Mouse (Mus musculus) intestine, postnatal 0 days (tissue): ENCODE data around the gene Adcy6. TPM values are rescaled to one million over a fixed set of nuclear protein-coding genes. Genes with fewer than 3 reads are reported as not detected.

Source experiments
- ATAC-seq: fragments of 200-750 bp; cut with Nextera tagmentation; 2 replicates; pipeline ENCODE4 v1.8.0; 2017; ENCODE audit warnings: mild to moderate bottlenecking, moderate TSS enrichment, moderate library complexity
- H3K27ac ChIP-seq: fragments of 300-500 bp; sonication (generic); 2 replicates; pipeline ENCODE4 v1.5.1; 2014; ENCODE audit warnings: mild to moderate bottlenecking, low read depth, low read length, moderate library complexity
- H3K27me3 ChIP-seq: fragments of 300-500 bp; sonication (generic); replicated peaks from 2 replicates; pipeline ENCODE4 v1.6.1; 2014; ENCODE audit warnings: low read length, mixed read lengths; ENCODE audit not compliant: control insufficient read depth, insufficient read depth
- H3K36me3 ChIP-seq: fragments of 300-500 bp; sonication (generic); 2 replicates; pipeline ENCODE4 v1.6.1; 2014; ENCODE audit warnings: mild to moderate bottlenecking, moderate library complexity; ENCODE audit not compliant: control insufficient read depth, insufficient read depth
- H3K4me1 ChIP-seq: fragments of 300-500 bp; sonication (generic); replicated peaks from 2 replicates; pipeline ENCODE4 v1.6.1; 2014; ENCODE audit warnings: antibody characterized with exemption, low read length, mixed read lengths; ENCODE audit not compliant: control insufficient read depth, insufficient read depth
- H3K4me2 ChIP-seq: fragments of 300-500 bp; sonication (generic); replicated peaks from 2 replicates; pipeline ENCODE4 v1.6.1; 2014; ENCODE audit warnings: low read depth, mild to moderate bottlenecking, moderate library complexity
- H3K4me3 ChIP-seq: fragments of 300-500 bp; sonication (generic); 2 replicates; pipeline ENCODE4 v1.5.1; 2014; ENCODE audit warnings: low read depth, low read length
- H3K9ac ChIP-seq: fragments of 300-500 bp; sonication (generic); 2 replicates; pipeline ENCODE4 v1.6.1; 2014; ENCODE audit warnings: mild to moderate bottlenecking, low read depth, low read length
- H3K9me3 ChIP-seq: fragments of 300-500 bp; sonication (generic); 2 replicates; pipeline ENCODE4 v1.6.1; 2016; ENCODE audit warnings: mixed run types; ENCODE audit not compliant: control insufficient read depth
- CTCF ChIP-seq: sonication (generic); IDR thresholded peaks from 2 replicates; pipeline ENCODE4 v1.5.1; 2016; ENCODE audit warnings: low read depth, mild to moderate bottlenecking, control low read depth, antibody characterized with exemption, moderate library complexity
- WGBS: fragments of 180-500 bp; shearing (Covaris S2); extraction: QIAGEN DNeasy Blood & Tissue Kit; methylation state at CpG from one replicate; pipeline ENCODE4 v1.1.7; 2014; 5-methylcytosine and 5-hydroxymethylcytosine counted together
- polyA plus RNA-seq: library from polyadenylated mRNA; unstranded; fragments of >200 nt; fragmentation: Nextera tagmentation; extraction: Ambion mirVana; gene quantifications from 2 replicates; pipeline ENCODE4 v1.2.1, GENCODE M21; 2015

Adcy6 gene
- polyA plus RNA-seq, 1 experiment from 2014 or later = 10.6 TPM

DNA sequence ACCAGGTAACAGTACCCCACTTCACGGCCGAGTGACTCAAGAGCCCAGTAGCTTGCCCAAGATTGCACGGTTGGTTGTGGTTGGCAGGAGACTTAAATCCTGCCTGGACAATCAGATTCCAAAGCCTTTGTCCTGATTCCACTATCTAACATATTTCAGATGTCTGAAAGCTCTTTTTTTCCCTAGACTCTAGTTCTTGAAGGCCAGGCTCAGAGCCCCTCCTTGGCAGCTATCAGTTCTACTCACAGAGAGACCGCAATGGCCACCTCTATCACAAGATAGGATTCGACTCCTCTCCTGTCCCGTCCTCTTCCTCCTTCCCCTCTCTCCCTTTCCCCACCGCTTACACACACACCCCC is 8.1 kb downstream of the Adcy6 start:
- peaks cover 6% of the 10 kb centered on the region for H3K4me1 ChIP-seq
- peaks cover 66% of the 10 kb centered on the region for H3K36me3 ChIP-seq
- 0 out of 2 replicates have a peak overlapping the region, but pooled peaks have one; percentile 29 for H3K27ac ChIP-seq
- WGBS = 54% methylated on average over 7 of the region's 7 CpGs
- peak overlapping the region; percentile 27 for H3K4me3 ChIP-seq
- no peak for ATAC-seq
- no peaks in the 10 kb centered on the region for H3K9me3 ChIP-seq
- H3K4me2 ChIP-seq = peak overlapping the region; percentile 65
- H3K27me3 ChIP-seq = no peaks in the 10 kb centered on the region
- H3K9ac ChIP-seq = 0 out of 2 replicates have a peak overlapping the region, but pooled peaks have one; percentile 34
- TF ChIP-seq CTCF = no peak

DNA sequence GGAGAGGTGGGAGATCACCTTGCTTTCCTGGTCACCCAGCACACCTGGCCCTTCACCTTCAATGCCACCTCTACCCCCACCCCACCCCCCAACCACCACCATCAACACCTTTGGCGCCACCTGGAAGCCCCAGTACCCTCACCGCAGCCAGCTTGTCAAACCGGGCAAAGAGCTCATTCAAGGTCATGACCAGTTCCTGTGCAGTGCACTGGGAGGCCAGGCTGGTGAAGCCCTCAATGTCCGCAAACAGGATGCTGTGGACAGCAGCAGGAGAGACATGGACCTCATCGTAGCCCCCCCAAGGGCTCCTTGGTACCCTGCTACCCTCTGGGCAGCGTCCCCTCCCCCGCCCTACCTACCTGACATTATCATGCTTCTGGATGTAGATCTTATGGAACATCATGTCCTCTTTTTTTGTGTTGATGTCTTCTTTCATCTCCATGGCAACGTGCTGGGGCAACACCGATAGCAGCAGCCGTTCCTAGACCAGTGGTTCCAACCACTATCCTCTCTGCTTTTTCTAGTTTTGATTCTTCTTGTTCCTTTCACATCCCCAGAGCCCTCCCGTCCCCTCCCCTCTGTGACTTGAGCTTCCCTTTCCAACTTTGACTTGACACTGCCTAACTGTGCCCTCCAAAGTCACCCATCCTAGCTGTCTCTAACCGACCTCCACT is 9.7 kb downstream of the Adcy6 start:
- 86% methylated on average over 12 of the region's 12 CpGs for WGBS
- Histone ChIP-seq H3K27me3 (no peaks in the 10 kb centered on the region), H3K4me2 (no peak overlapping the region; the same call in 1 of the 2 replicates), H3K4me3 (no peak overlapping the region), H3K36me3 (peaks cover 81% of the 10 kb centered on the region), H3K4me1 (peaks cover 6% of the 10 kb centered on the region), H3K9ac (no peak overlapping the region), H3K27ac (no peak overlapping the region), H3K9me3 (no peaks in the 10 kb centered on the region)
- no peak for ATAC-seq
- no peak for TF ChIP-seq CTCF

DNA sequence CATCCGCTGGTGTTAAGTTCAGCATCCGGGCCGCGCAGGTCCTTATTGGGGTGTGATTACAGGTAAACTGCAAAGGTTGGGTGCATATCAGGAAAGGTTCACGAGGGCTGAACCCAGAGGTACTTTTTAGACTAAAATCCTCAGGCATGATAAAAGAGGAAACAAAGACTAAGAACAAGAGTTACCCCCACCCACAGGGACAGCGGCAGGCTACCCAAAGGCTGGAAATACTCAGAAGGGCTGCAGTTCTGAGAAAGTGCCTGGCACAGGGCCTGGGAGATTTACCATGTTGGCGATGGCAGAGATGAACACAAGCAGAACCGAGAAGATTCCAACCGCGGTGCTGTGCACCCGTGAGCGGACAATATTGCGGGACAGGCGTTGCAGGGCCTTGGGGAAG is 13.3 kb downstream of the Adcy6 start:
- WGBS = 90% methylated on average over 14 of the region's 14 CpGs
- Histone ChIP-seq H3K9ac (no peak overlapping the region), H3K4me1 (no peaks in the 10 kb centered on the region; the same call in 1 of the 2 replicates), H3K4me3 (no peak overlapping the region), H3K27me3 (no peaks in the 10 kb centered on the region), H3K9me3 (no peaks in the 10 kb centered on the region), H3K36me3 (peaks cover 97% of the 10 kb centered on the region), H3K4me2 (no peak overlapping the region), H3K27ac (no peak overlapping the region)
- TF ChIP-seq CTCF = no peak
- ATAC-seq = no peak

DNA sequence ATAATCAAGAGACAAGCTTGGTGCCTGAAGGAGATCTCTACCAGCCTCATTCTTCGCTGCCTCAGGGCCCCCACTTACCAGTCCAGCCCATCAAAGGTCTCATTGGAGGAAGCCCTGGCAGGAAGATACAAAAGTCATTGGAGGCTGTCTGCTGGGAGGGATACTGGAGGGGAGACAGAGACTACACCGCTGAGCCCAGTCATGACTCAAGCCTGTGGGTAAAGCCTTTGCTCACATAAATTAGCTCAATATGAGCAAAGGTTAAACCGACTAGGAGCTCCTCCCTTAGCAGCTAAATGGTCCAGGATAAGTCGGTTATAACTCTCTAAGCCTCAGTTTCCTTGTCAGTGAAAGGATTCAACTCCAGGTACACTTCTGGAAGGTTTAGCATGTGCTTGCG is 14.8 kb downstream of the Adcy6 start:
- WGBS = 58% methylated on average over 5 of the region's 5 CpGs
- Histone ChIP-seq H3K4me3 (no peak overlapping the region), H3K27ac (peak overlapping the region; percentile 50; the same call in 1 of the 2 replicates), H3K4me1 (no peaks in the 10 kb centered on the region; the same call in 1 of the 2 replicates), H3K9me3 (no peaks in the 10 kb centered on the region), H3K4me2 (no peak overlapping the region), H3K36me3 (peaks cover 98% of the 10 kb centered on the region), H3K9ac (no peak overlapping the region), H3K27me3 (no peaks in the 10 kb centered on the region)
- peak; percentile 53 for ATAC-seq
- no peak for TF ChIP-seq CTCF

DNA sequence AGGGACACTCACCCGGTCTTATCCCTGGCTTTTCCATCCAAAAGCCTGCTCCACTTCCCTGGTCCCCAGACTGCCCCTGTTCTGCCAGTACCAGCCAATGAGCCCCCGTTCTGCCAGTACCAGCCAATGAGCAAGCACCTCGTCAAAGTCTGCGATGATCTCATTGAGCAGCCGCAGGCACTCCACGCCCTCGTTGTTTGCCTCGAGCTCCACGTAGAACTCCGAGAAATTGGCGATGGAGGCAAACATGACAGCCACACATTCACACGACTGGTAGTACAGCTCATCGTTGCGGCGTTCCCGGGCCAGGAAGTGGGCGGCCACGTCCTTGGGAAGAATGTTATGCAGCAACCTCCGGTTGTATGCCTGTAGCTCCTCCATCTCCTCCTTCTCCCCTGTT is 15.7 kb downstream of the Adcy6 start:
- no peak for TF ChIP-seq CTCF
- Histone ChIP-seq H3K27me3 (no peaks in the 10 kb centered on the region), H3K36me3 (peaks cover 96% of the 10 kb centered on the region), H3K27ac (no peak overlapping the region), H3K4me1 (no peaks in the 10 kb centered on the region; the same call in none of the 2 replicates), H3K4me3 (no peak overlapping the region), H3K4me2 (no peak overlapping the region), H3K9me3 (no peaks in the 10 kb centered on the region), H3K9ac (no peak overlapping the region)
- no peak for ATAC-seq
- 76% methylated on average over 19 of the region's 19 CpGs for WGBS

DNA sequence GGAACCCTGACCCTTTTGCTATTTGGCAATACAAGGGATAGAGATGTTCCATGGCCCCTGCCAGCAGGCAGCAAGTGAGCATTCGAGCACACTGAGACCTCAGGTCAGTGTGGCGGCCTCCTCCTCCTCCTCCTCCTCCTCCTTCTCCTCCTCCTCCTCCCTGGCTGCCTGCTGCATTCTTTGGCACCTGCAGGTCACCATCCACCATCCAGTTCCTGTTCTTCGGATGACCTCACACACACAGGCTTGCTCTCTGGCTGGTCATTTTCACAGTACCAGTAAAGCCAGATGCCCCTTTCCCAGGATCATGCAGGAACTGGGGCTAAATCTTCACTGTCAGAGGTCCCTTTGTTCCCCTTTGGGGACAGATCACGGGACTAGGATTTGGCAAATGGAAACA is 18.5 kb downstream of the Adcy6 start:
- no peak for ATAC-seq

More for the DNA sequence above, 18.5 kb downstream of the Adcy6 start:
- Histone ChIP-seq H3K9ac (no peak overlapping the region), H3K4me3 (no peak overlapping the region), H3K36me3 (peaks cover 68% of the 10 kb centered on the region), H3K27ac (no peak overlapping the region), H3K9me3 (no peaks in the 10 kb centered on the region), H3K27me3 (no peaks in the 10 kb centered on the region), H3K4me2 (no peak overlapping the region), H3K4me1 (no peaks in the 10 kb centered on the region; the same call in none of the 2 replicates)
- TF ChIP-seq CTCF = no peak
- 69% methylated on average over 4 of the region's 4 CpGs for WGBS
